Mouse (Mus musculus) kidney, postnatal 0 days (tissue): ENCODE data around the gene Fbxo30. TPM values are rescaled to one million over a fixed set of nuclear protein-coding genes. Genes with fewer than 3 reads are reported as not detected.
"Not testable (repeated sequence)": the region's sequence is repeated elsewhere in the genome, so short reads cannot be mapped to it uniquely, and the experiment has no call there.

Source experiments
- ATAC-seq: fragments of 200-750 bp; cut with Nextera tagmentation; replicated peaks from 2 replicates; pipeline ENCODE4 v1.8.0; 2017; ENCODE audit warnings: low read depth, moderate number of reproducible peaks, moderate TSS enrichment, moderate library complexity; ENCODE audit not compliant: low FRiP score
- DNase-seq: peaks from one replicate; pipeline ENCODE4 v3.0.0-alpha.2; 2016; ENCODE audit warnings: low spot score
- H3K27ac ChIP-seq: fragments of 300-500 bp; sonication (generic); 2 replicates; pipeline ENCODE4 v1.5.1; 2014; ENCODE audit warnings: mild to moderate bottlenecking
- H3K27me3 ChIP-seq: fragments of 300-500 bp; sonication (generic); 2 replicates; pipeline ENCODE4 v1.6.1; 2014; ENCODE audit warnings: low read length, mixed read lengths; ENCODE audit not compliant: insufficient read depth
- H3K36me3 ChIP-seq: fragments of 300-500 bp; sonication (generic); 2 replicates; pipeline ENCODE4 v1.6.1; 2014; ENCODE audit warnings: low read length, mixed read lengths; ENCODE audit not compliant: insufficient read depth
- H3K4me1 ChIP-seq: fragments of 300-500 bp; sonication (generic); replicated peaks from 2 replicates; pipeline ENCODE4 v1.6.1; 2014; ENCODE audit warnings: antibody characterized with exemption, low read length, mixed read lengths; ENCODE audit not compliant: insufficient read depth
- H3K4me2 ChIP-seq: fragments of 300-500 bp; sonication (generic); 2 replicates; pipeline ENCODE4 v1.6.1; 2014; ENCODE audit warnings: mild to moderate bottlenecking, low read length, moderate library complexity, mixed read lengths
- H3K4me3 ChIP-seq: fragments of 300-500 bp; sonication (generic); replicated peaks from 2 replicates; pipeline ENCODE4 v1.5.1; 2014; ENCODE audit warnings: low read depth, low read length
- H3K9ac ChIP-seq: fragments of 300-500 bp; sonication (generic); 2 replicates; pipeline ENCODE4 v1.6.1; 2014; ENCODE audit warnings: low read depth, low read length
- H3K9me3 ChIP-seq: fragments of 300-500 bp; sonication (generic); replicated peaks from 2 replicates; pipeline ENCODE4 v1.6.1; 2016; ENCODE audit warnings: low read length, inconsistent platforms, mixed read lengths
- CTCF ChIP-seq: IDR thresholded peaks from 2 replicates; pipeline ENCODE4 v1.5.1; 2016; ENCODE audit warnings: antibody characterized with exemption, low read depth, mild to moderate bottlenecking, moderate library complexity
- WGBS: fragments of 180-500 bp; shearing (Covaris S2); extraction: QIAGEN DNeasy Blood & Tissue Kit; methylation state at CpG from one replicate; pipeline ENCODE4 v1.1.7; 2014; 5-methylcytosine and 5-hydroxymethylcytosine counted together
- polyA plus RNA-seq: library from polyadenylated mRNA; unstranded; fragments of >200 nt; fragmentation: Nextera tagmentation; extraction: Ambion mirVana; gene quantifications from 2 replicates; pipeline ENCODE4 v1.2.1, GENCODE M21; 2015

The Fbxo30 gene
- polyA plus RNA-seq = 18.8 and 20.1 TPM in 2 replicates

DNA sequence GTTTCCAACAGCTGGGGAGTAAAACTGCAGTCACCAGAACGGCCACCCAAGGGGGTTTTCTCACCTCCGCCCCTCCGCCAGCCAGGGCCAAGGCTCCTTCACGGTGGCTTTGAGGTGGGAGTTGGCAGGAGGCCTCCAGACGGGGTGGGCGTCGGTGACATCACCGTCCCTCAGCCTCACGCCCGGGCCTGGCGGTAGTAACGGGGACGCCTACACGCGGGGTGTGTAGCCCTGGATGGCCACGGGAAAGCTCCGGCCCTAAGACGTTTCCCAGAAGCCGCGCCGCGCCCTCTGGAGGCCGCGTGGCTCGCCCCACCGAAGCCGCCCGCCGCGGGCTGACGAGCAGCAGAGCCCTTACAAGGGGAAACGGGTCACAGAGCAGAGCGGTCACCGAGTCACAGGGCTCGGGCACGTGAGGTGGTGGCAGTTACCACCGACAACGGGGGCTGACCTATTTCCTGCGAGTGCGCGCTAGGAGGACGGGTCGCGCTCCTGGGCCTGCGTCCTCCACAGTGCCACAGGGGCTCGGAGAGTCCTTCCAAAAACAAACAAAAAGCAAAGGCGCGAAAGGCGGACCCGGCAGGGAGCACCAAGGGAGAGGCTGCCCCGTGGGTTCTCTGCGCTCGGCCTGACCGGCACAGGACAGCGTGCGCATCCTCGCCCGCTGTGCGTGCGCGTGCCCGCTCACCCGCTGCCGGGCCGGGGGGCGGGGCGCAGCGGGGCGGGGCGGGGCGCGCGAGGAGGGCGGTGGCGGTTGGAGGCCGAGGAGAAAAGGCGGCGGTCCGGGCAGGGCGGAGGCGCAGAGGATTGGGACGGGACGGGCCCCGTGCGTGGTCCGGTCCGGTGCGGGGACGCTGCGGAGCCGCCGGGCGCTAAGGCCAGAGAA lies at the start of gene Fbxo30:
Gene Fbxo30, plus strand, starts transcription at position 753 of the 886 bp plus-strand sequence.
- no peaks in the 10 kb centered on the region for H3K36me3 ChIP-seq
- H3K27me3 ChIP-seq = no peaks in the 10 kb centered on the region
- H3K9ac ChIP-seq = peak within 1 kb of the TSS; percentile 98
- WGBS = under 1% methylated on average over 72 of the region's 93 CpGs
- peak; percentile 77 for TF ChIP-seq CTCF
- peak within 1 kb of the TSS; percentile 87 for H3K4me2 ChIP-seq
- peak within 1 kb of the TSS; percentile 97 for H3K27ac ChIP-seq
- H3K4me1 ChIP-seq = peaks cover 6% of the 10 kb centered on the region; the same call in 1 of the 2 replicates
- peak within 1 kb of the TSS; percentile 98 for H3K4me3 ChIP-seq
- H3K9me3 ChIP-seq = no peaks in the 10 kb centered on the region
- DNase-seq = peak; percentile 93
- ATAC-seq = peak; percentile 95

GRCm38 (mm10) chr10:11233208-11233607 lies 47.9 kb upstream of the Fbxo30 start:
- ATAC-seq (no peak), DNase-seq (no peak)
- Histone ChIP-seq H3K4me3 (no peak overlapping the region), H3K4me2 (no peak overlapping the region), H3K27me3 (no peaks in the 10 kb centered on the region), H3K9ac (no peak overlapping the region), H3K4me1 (no peaks in the 10 kb centered on the region), H3K27ac (no peak overlapping the region), H3K36me3 (no peaks in the 10 kb centered on the region), H3K9me3 (no peaks in the 10 kb centered on the region)
- TF ChIP-seq CTCF = no peak
- WGBS = 77% methylated on average over 3 of the region's 3 CpGs

- not testable (repeated sequence) for H3K36me3 ChIP-seq, H3K4me1 ChIP-seq, H3K9me3 ChIP-seq, H3K27me3 ChIP-seq, H3K9ac ChIP-seq, DNase-seq, H3K4me2 ChIP-seq, H3K4me3 ChIP-seq, ATAC-seq, H3K27ac ChIP-seq
- WGBS = 20% methylated on average over 3 of the region's 3 CpGs
These were observed 38.1 kb upstream of the Fbxo30 start for GRCm38 (mm10) chr10:11242988-11243387.

GRCm38 (mm10) chr10:11248210-11248609 lies 32.9 kb upstream of the Fbxo30 start:
- Histone ChIP-seq H3K9me3 (no peaks in the 10 kb centered on the region), H3K4me3 (no peak overlapping the region), H3K27ac (no peak overlapping the region), H3K27me3 (no peaks in the 10 kb centered on the region), H3K4me1 (no peaks in the 10 kb centered on the region), H3K4me2 (no peak overlapping the region), H3K36me3 (no peaks in the 10 kb centered on the region), H3K9ac (no peak overlapping the region)
- DNase-seq (no peak), ATAC-seq (no peak)
- WGBS = 88% methylated on average over 3 of the region's 3 CpGs
- TF ChIP-seq CTCF = no peak

DNA sequence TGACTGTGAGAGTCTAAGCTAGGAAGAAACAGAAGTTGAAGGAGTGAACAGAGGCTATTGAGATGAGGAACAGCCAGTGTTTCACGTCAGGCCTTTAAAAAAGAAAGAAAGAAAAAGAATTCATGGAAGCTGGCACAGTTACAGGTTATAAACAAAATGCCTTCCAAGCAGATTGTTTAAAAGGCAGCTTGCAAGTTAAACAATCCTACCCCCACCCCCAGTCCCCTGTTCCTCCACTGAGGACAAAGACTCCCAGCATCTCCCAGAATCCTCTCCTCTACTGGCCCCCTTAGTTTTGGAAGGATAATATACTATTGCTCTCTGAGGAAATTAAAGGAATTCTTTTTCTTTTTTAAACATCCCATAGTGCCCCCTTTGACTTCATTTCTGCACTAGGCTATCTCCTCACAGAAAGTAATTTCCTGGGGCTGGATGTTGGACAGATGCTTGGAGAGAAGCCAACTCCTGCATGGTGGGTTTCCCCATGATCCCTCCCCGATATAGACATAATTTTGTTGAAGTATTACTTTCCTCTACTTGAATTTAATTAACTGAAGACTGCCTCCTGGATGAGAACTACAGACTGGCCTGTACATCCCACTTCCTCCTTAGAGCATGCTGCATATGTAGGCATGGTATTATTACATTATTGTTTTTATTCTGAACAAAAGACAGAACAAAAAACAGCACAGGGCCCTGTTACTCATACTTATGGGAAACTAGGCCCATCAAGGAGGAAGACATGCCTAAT lies 30.7 kb upstream of the Fbxo30 start:
- Histone ChIP-seq H3K27ac (no peak overlapping the region), H3K4me1 (no peaks in the 10 kb centered on the region)
- WGBS = 48% methylated on average over 2 of the region's 2 CpGs

DNA sequence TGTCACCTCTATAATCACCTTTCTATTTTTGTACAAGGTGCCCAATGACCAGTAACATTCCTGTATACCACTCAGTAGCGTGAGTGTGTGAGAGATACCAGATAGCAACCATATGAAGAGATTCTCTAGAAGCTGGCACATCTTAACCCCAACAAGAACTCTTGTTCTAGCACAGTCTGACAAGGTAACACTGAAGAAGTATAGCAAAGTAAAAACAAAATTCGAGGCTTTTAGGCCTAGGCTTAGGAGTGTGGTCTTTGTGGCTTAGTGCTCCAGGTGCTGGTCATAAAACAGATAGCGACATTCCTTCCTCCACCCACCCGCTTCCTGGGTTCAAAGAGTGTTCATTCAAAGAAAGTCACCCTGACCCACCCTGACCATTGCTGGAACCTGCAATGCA lies 27.5 kb upstream of the Fbxo30 start:
- ATAC-seq, DNase-seq: not testable (repeated sequence)

More for the DNA sequence above, 30.7 kb upstream of the Fbxo30 start:
- no peak overlapping the region for H3K9ac ChIP-seq
- no peak for TF ChIP-seq CTCF
- H3K36me3 ChIP-seq = no peaks in the 10 kb centered on the region
- H3K27me3 ChIP-seq = no peaks in the 10 kb centered on the region
- H3K4me2 ChIP-seq = no peak overlapping the region
- ATAC-seq (no peak), DNase-seq (no peak)
- H3K4me3 ChIP-seq = no peak overlapping the region
- no peaks in the 10 kb centered on the region for H3K9me3 ChIP-seq

More for the DNA sequence above, 27.5 kb upstream of the Fbxo30 start:
- not testable (repeated sequence) for H3K27me3 ChIP-seq, H3K9me3 ChIP-seq, H3K9ac ChIP-seq, H3K4me1 ChIP-seq, H3K4me2 ChIP-seq, H3K36me3 ChIP-seq, H3K27ac ChIP-seq, H3K4me3 ChIP-seq
- 89% methylated on average over 4 of the region's 4 CpGs for WGBS
